Mouse (Mus musculus): ENCODE data around the gene Wbp1. TPM values are rescaled to one million over a fixed set of nuclear protein-coding genes. Genes with fewer than 3 reads are reported as not detected.
A peak's percentile ranks its signal among the peaks of the same experiment; 100 is the strongest.

The Wbp1 gene
- total and polyA plus RNA-seq, 3 experiments, result 19.3 to 27.5 (median 24.1) TPM

- Histone ChIP-seq H3K4me2 (ENCODE audit: insufficient read depth, low read depth, poor library complexity, severe bottlenecking) (peak overlapping the region; percentile 80), H3K9ac (ENCODE audit: insufficient read depth, low read depth) (peak overlapping the region; percentile 51), H3K79me2 (replicated peaks; ENCODE audit: control insufficient read depth, extremely low read depth, insufficient read depth, poor library complexity, severe bottlenecking) (no peaks in the 10 kb centered on the region), H3K27me3 (replicated peaks) (no peaks in the 10 kb centered on the region), H3K9me3 (replicated peaks; ENCODE audit: low read length) (no peaks in the 10 kb centered on the region), H3K4me1 (ENCODE audit: control insufficient read depth in 1 of 2, insufficient read depth in 2 of 2) (peaks cover 15 to 30% of the 10 kb centered on the region in 2 experiments), H3K4me3 (replicated peaks in 1 of 3; ENCODE audit: low read depth in 2 of 3, low read length in 2 of 3, poor library complexity in 1 of 3) (peak overlapping the region; percentile 58 to 72 (median 62)), H3K36me3 (replicated peaks in 1 of 2; ENCODE audit: control insufficient read depth in 1 of 2, insufficient read depth in 1 of 2, low read length in 1 of 2) (peaks cover 12 to 18% of the 10 kb centered on the region in 2 experiments), H3K27ac (ENCODE audit: insufficient read depth, low read depth) (no peak overlapping the region)
- in situ Hi-C loops (cut with MboI; ENCODE audit: low pct_ligation_motif_present, low pct_unique_long_range_greater_than_20kb, low sequenced_read_pairs), result loop anchor here (5.0 kb wide), 2 partner anchors 38 to 163 kb away; partner anchors contain the start of gene Mogs
- dilution Hi-C loops (cut with MboI; ENCODE audit: extremely low pct_ligation_motif_present, extremely low pct_unique_long_range_greater_than_20kb, low sequenced_read_pairs), result no loop called here
- no peak for TF ChIP-seq JUND (conservative IDR thresholded peaks at IDR 0.05; ENCODE audit: low read depth, low read length)
- TF ChIP-seq MEF2A (IDR thresholded peaks at IDR 0.05; ENCODE audit: borderline replicate concordance, low read depth, low read length), result no peak
- TF ChIP-seq CTCF (conservative IDR thresholded peaks at IDR 0.05 in 1 of 2, IDR thresholded peaks at IDR 0.05 in 1 of 2; ENCODE audit: low read depth in 2 of 2, low read length in 2 of 2), result no peak
- TF ChIP-seq KAT2A (IDR thresholded peaks at IDR 0.05; ENCODE audit: insufficient replicate concordance, low read length), result no peak
- TF ChIP-seq ZC3H11A (IDR thresholded peaks at IDR 0.05; ENCODE audit: low read depth, low read length), result no peak
- TF ChIP-seq USF1 (IDR thresholded peaks at IDR 0.05; ENCODE audit: low read depth, low read length), result no peak
- no peak for TF ChIP-seq TBP (conservative IDR thresholded peaks at IDR 0.05; ENCODE audit: low read depth, low read length)
- TF ChIP-seq ELF1 (IDR thresholded peaks at IDR 0.05; ENCODE audit: low read depth, low read length), result no peak
- no peak for TF ChIP-seq IRF4 (IDR thresholded peaks at IDR 0.05; ENCODE audit: low read depth, low read length)
- no peak for TF ChIP-seq NELFE (IDR thresholded peaks at IDR 0.05; ENCODE audit: low read depth, low read length)
- no peak for TF ChIP-seq ZMIZ1 (IDR thresholded peaks at IDR 0.05; ENCODE audit: low read depth, low read length)
- no peak for TF ChIP-seq MAX (IDR thresholded peaks at IDR 0.05; ENCODE audit: low read length)
- no peak for TF ChIP-seq RAD21 (IDR thresholded peaks at IDR 0.05; ENCODE audit: low read depth, low read length)
- no peak for TF ChIP-seq PAX5 (IDR thresholded peaks at IDR 0.05; ENCODE audit: low read length)
- TF ChIP-seq ETS1 (conservative IDR thresholded peaks at IDR 0.05; ENCODE audit: low read depth, low read length), result no peak
- DNase-seq (ENCODE audit: extremely low read depth), result no peak
These were observed 34.3 kb upstream of the Wbp1 start for GRCm38 (mm10) chr6:83155552-83156238.

- Histone ChIP-seq H3K4me2 (ENCODE audit: insufficient read depth, low read depth, poor library complexity, severe bottlenecking) (no peak overlapping the region), H3K9ac (ENCODE audit: insufficient read depth, low read depth) (no peak overlapping the region), H3K4me3 (replicated peaks in 1 of 3; ENCODE audit: low read depth in 2 of 3, low read length in 2 of 3, poor library complexity in 1 of 3) (no peak overlapping the region), H3K36me3 (replicated peaks in 1 of 2; ENCODE audit: control insufficient read depth in 1 of 2, insufficient read depth in 1 of 2, low read length in 1 of 2) (peaks cover 12 to 24% of the 10 kb centered on the region in 2 experiments), H3K79me2 (replicated peaks; ENCODE audit: control insufficient read depth, extremely low read depth, insufficient read depth, poor library complexity, severe bottlenecking) (no peaks in the 10 kb centered on the region), H3K27me3 (replicated peaks) (no peaks in the 10 kb centered on the region), H3K9me3 (replicated peaks; ENCODE audit: low read length) (no peaks in the 10 kb centered on the region), H3K4me1 (ENCODE audit: control insufficient read depth in 1 of 2, insufficient read depth in 2 of 2) (peaks cover 15 to 29% of the 10 kb centered on the region in 2 experiments), H3K27ac (ENCODE audit: insufficient read depth, low read depth) (no peak overlapping the region)
- no peak for DNase-seq (ENCODE audit: extremely low read depth)
- TF ChIP-seq ZNF384 (IDR thresholded peaks at IDR 0.05; ENCODE audit: low read depth, low read length) (no peak), UBTF (IDR thresholded peaks at IDR 0.05; ENCODE audit: low read depth, low read length) (no peak)
- in situ Hi-C loops (cut with MboI; ENCODE audit: low pct_ligation_motif_present, low pct_unique_long_range_greater_than_20kb, low sequenced_read_pairs) (no loop called here), dilution Hi-C loops (cut with MboI; ENCODE audit: extremely low pct_ligation_motif_present, extremely low pct_unique_long_range_greater_than_20kb, low sequenced_read_pairs) (no loop called here)
These were observed 32.1 kb upstream of the Wbp1 start for GRCm38 (mm10) chr6:83153485-83153884.
